Mouse (Mus musculus): ENCODE data around the gene Gosr1.
"Not testable (repeated sequence)": the region's sequence is repeated elsewhere in the genome, so short reads cannot be mapped to it uniquely, and the experiment has no call there.

The Gosr1 gene

DNA sequence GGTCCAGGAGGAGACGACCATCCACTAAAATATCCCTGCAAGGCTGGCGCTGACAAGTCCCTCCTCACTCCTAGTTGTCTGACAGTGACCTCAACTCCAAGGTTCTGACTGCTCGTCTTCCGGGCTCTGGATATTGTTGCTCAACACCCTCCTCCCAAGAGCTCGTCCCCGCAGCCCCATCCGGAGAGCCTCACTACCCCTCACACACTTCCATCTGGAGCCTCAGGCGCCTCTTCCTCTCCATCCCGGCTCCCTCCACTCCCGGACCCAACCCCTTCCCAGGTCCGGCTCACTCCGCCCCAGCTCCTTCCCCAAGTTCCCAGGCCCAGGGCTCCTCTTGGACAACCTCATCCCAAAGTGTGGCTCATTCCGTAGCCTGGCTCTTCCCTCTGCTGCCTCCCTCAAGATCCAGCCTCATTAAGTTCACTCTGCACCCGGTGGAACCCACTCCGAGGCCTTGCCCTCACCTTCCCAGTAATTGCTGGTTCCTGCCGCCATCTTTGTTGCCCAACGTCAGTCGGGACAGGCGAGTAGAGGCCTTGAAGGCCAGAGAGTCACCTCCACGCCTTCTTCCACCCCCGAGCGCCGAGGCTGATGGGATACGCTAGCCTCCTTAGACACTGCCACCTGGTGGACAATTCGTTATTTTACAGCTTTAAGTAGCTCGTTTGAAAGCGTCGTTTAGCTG is at the start of gene Gosr1:
Gene Gosr1, minus strand, starts transcription at position 527 of the 688 bp plus-strand sequence.
- peak; percentile 90 for DNase-seq

DNA sequence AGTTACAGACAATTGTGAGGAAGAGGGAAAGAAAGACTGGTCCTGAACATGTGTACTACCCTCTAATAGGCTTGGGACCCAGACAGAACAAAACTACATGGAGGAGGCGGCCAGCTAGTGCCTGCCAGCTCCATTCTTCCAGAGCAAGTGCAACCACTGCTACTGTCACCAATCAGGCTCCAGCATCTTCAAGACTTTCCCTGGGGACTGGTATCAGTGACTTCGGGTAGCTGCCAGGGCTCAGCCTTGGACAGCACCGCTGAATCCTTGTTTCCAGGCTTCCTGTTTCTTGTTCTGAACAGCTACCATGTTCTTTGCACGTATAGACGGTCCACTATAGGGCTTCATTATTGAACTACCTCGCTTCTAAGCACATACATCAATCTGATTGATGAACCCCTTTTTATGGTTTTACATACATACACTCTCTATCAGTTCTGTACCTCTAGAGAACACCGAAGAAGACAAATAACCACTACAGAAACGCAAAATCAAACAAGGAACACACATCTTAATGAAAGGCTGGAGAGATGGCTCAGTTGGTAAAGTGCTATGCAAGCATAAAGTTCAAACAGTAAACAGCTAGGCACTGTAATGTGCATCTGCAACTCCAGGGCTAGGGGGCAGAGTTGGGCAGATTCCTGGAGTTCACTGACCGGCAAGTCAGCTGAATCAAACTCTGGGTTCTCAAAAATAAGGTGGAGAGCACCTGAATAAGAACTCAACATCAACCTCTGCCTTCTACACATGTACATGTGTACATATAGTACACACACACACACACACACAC is 47.5 kb upstream of the Gosr1 start:
- DNase-seq = no peak

GRCm38 (mm10) chr11:76809450-76809849 is 46.1 kb upstream of the Gosr1 start:
- DNase-seq = peak; percentile 87

DNA sequence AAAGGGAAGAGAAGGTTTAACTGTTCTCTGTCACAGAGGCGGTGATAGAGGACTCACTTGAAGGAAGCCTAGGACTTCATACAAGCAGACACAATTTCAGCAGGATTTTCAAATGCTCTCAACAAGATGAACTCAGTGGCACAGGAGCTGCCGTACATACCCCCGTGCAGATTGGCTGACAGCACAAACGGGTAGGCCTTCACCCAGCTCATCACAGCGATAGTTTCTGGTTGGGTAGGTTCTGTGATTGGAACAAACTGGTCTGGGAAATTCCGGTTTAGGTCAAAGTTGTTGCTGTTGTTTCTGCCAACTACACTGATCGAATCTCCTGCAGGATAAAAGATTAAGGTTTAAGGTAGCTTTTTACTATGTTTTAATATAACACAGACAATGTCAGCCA is 45.2 kb upstream of the Gosr1 start:
- DNase-seq = no peak

- DNase-seq = no peak
Measured at GRCm38 (mm10) chr11:76807007-76807679, 43.8 kb upstream of the Gosr1 start.

DNA sequence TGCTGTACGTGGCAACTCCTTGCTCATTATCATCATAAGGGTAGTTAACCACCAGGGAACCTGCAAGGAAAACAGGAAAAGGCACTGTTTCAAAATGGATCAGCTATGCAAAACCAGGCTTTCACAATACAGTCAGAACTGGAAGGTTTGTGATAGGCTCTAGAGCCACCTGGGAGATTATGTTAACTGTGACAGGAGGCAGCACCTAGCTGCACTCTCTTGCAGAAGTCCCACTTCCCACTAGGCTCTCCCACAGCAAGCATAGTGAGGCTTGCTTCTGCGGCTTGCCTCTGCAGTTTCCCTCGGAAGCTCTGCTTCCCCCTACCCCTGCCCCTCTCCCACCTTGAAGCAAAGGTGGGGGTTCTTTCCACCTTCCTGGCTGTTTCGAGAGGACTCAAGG is 42.6 kb upstream of the Gosr1 start:
- no peak for DNase-seq

DNA sequence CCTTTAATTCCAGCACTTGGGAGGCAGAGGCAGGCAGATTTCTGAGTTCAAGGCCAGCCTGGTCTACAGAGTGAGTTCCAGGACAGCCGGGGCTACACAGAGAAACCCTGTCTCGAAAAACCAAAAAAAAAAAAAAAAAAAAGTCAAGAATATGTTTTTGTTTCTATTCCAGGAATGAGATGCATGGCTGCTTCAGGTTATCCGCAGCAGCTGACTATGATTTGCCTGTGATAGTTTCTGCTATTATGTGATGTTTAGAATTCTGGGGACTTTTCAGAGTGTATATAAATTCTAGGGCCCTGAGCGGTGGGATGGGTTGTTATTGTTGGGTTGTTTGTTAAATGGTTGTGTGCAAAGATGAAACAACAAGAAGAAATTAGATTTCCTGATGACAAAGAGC is 41.7 kb upstream of the Gosr1 start:
- not testable (repeated sequence) for DNase-seq

- no peak for DNase-seq
Measured at GRCm38 (mm10) chr11:76803266-76803665, 39.9 kb upstream of the Gosr1 start.

GRCm38 (mm10) chr11:76797236-76797635 is 33.9 kb upstream of the Gosr1 start:
- no peak for DNase-seq

DNA sequence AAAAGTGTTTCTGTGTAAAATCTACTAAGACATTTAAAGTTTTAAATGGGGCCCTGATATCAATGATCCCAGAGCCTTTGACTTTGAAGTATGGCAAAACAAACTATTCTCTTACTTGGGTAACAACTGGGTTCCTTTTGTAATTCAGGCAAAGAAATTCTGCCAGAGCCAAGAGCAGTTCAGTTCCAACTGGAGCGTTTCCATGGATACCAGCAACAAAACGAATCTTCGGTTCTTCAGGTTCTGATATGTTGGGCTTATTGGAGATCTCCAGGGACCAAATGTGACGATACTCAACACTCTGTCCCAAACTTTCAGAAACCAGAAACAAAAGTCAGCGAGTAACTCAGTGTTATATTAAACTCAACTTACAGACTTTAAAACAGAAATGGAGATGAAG is 31.9 kb upstream of the Gosr1 start:
- no peak for DNase-seq

DNA sequence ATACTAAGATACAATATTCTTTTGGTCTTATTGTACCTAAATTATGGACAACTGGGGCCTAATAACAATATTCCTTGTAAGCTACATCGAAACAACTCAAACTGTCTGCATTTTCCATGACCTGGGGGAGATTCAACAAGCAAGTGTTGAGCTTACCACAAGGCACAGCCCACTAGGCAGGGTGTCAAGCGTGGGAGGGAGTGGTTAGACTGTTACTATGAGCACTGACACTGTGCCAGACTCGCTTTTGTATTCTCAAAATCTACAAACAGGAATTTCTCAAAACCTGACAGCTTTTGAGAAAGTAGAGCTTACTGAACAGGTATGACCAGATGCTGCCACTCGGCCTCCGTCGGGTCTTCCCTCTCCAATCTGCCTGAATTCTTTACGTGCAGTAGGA is 28.0 kb upstream of the Gosr1 start:
- no peak for DNase-seq

- DNase-seq = peak; percentile 18
Measured at GRCm38 (mm10) chr11:76789252-76789651, 25.9 kb upstream of the Gosr1 start.

DNA sequence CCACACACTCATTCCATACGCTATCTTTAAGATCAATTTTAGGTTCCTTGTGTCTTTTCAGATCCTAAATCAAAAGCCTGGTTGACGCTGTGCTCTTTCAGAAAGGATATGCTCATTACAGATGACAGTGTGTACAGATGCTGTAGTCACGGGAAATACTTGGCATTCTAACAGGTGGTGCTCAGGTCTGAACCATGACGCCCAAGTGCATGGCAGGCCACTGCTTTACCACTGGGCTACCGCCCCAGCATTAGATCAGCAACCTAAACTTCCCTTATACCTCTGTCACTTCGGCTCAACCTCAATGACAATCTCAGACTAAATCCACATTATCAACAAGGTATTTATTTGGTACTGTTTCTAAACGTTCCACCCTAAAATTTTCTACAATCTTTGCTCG is 12.2 kb upstream of the Gosr1 start:
- DNase-seq = no peak

DNA sequence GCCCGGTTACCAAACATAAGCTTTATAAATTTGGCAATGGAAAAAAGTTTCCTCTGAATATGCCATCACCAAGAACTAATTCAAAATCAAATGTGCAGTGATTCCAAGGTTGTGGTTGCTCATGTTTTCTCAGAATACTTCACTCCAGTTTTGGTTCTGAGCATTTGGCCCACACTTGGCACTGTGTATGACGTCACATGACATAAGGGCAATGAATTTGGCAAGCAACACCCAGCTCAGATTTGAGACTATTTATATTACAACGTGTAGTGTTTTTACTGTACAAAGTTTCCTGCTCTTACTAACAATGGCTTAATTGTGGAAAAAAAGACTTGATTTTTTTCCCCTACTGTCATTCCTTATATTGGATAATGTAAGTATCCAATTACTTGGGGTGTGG is 10.4 kb upstream of the Gosr1 start:
- no peak for DNase-seq

DNA sequence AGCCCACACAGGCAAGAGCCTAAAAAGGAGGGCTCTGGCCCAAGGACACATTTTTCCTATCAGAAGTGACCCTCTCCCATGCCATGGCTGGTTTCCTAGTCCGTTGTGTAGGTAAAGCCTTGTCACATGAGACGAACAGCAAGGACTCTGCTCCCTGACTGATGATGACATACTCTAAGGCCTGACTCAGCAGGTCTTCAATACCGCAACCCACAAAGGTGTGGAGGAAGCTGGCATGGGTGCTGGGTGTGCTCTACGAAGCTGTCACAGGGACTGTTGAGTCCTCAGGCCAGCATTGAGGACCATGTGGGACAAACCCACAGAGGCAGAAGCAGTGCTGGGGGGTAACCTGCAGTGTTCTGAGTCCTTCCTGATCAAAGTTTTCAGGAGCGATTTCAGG is 7.2 kb upstream of the Gosr1 start:
- no peak for DNase-seq

DNA sequence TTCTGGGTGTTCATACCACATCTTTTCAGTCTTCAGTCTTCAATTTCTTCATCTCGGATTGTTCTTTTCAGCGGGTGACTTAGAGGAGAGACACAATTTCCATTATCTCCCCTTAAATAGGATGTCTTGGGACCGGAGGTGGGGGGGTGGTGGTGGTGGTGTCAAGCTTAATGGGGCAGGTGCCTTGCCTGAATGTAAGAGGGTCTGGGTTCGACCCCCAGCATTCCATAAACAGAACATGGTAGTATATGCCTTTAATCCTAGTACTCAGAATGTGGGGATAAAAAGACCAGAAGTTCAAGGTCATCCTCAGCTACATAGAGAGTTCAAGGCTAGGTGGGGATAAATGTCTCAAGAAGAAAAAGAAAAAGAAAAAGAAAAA is 353 bp upstream of the Gosr1 start:
- DNase-seq = no peak

- no peak for DNase-seq
Measured at GRCm38 (mm10) chr11:76752276-76752675, 11.1 kb downstream of the Gosr1 start.

DNA sequence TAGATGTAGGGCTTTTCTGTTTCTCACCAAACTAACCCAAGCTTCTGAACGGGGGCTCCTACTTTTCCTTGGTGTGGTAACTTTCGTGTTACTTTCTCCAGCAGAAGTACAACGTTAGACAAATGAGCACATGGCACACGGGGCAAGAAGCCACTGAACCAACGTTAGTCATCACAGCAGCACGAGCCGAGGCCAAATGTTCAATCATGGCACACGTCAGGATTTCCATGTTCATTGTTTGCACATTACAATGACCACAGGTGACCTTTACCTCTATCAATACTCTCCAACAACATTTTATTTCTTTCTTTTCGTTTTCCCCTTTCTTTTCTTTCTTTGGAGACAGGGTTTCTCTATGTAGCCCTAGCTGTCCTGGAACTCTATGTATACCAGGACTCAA is 14.6 kb downstream of the Gosr1 start:
- DNase-seq = no peak

DNA sequence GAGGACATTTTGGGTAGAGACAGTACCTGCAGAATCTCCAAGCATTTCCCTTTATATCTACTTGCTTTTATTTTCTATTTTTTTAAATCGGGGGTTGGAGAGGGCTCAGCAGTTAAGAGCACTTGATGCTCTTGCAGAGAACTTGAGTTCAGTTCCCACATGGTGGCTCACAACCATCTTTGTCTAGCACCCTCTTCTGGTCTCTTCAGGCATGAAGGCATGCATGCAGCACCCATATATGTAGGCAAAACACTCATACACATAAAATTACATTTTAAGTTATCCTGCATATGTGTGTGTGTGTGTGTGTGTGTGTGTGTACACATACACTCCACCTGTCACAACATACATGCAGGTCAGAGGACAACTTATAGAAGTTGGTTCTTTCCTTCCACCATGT is 17.5 kb downstream of the Gosr1 start:
- DNase-seq = no peak

DNA sequence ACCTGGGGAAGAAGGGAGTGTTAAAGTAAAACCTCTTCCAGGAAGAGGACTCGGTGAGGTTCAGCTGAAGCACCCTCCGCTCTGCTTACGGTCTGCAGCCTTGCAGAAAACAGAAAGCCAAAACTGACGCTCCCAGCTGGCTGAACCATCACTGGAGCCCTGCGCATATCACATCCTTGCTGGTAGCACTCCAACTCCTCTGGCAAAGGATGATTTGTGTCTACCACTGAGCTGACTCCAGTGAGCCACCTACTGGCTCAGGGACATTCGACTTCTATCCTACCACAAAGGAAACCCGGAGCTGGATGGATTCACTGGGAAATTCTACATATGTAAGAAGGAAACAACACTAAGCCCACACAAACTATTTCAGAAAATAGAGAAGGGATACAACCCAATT is 18.8 kb downstream of the Gosr1 start:
- peak; percentile 42 for DNase-seq

- DNase-seq = no peak
Measured at GRCm38 (mm10) chr11:76742511-76742910, 20.9 kb downstream of the Gosr1 start.

GRCm38 (mm10) chr11:76739125-76739524 is 24.3 kb downstream of the Gosr1 start:
- no peak for DNase-seq

DNA sequence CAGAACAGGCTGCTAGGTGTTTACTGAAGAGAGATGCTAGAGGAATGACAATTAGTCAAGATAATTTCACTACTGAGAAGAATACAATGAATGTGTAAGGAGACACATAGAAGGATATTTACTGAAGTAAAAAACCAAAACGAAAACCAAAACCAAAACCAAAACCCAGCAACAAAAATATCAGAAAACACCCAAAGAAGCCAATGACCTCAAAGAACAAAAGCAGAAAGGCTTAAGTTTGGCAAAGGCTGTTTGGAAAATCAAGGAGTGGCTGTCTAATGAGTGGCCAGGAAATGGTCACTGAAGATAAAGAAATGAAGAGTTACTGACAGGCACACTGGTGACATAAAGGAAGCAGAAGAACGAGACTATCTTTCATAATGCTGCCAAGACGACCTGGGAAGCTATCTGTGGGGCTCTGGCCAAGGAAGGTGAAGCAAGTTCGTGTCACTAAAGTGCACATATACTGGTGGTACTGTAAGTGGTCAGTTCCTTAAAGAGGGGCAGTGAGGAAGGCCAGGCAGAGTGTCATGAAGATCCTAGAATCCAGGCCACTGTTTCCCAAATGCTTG is 27.5 kb downstream of the Gosr1 start:
- DNase-seq = no peak

- no peak for DNase-seq
Measured at GRCm38 (mm10) chr11:76734560-76734959, 28.8 kb downstream of the Gosr1 start.
